Mouse (Mus musculus): ENCODE measurements around the gene Hmox1.

Hmox1 gene

GRCm38 (mm10) chr8:75088989-75089881 lies 4.2 kb upstream of the Hmox1 start:
- DNase-seq (ENCODE audit: low spot score): no peak

- no peak for DNase-seq (ENCODE audit: low spot score)
These were observed 2.5 kb upstream of the Hmox1 start for GRCm38 (mm10) chr8:75090781-75091365.

GRCm38 (mm10) chr8:75102956-75103355 lies 9.5 kb downstream of the Hmox1 start:
- no peak for DNase-seq (ENCODE audit: low spot score)

GRCm38 (mm10) chr8:75103376-75103878 lies 10.0 kb downstream of the Hmox1 start:
- no peak for DNase-seq (ENCODE audit: low spot score)

GRCm38 (mm10) chr8:75108527-75109235 lies 15.3 kb downstream of the Hmox1 start:
- DNase-seq (ENCODE audit: low spot score): peak; percentile 83

GRCm38 (mm10) chr8:75109236-75109967 lies 16.0 kb downstream of the Hmox1 start, which contains the start of gene Mcm5:
Gene Mcm5 (plus strand): TSS chr8:75109569.
- peak; percentile 98 for DNase-seq (ENCODE audit: low spot score)

GRCm38 (mm10) chr8:75110093-75110492 lies 16.7 kb downstream of the Hmox1 start:
- DNase-seq (ENCODE audit: low spot score): no peak

GRCm38 (mm10) chr8:75118505-75118904 lies 25.1 kb downstream of the Hmox1 start:
- no peak for DNase-seq (ENCODE audit: low spot score)

GRCm38 (mm10) chr8:75119287-75119686 lies 25.9 kb downstream of the Hmox1 start:
- no peak for DNase-seq (ENCODE audit: low spot score)

- DNase-seq (ENCODE audit: low spot score): no peak
These were observed 26.3 kb downstream of the Hmox1 start for GRCm38 (mm10) chr8:75119747-75120146.

GRCm38 (mm10) chr8:75127406-75127805 lies 34.0 kb downstream of the Hmox1 start:
- DNase-seq (ENCODE audit: low spot score): no peak

GRCm38 (mm10) chr8:75132485-75132884 lies 39.1 kb downstream of the Hmox1 start:
- DNase-seq (ENCODE audit: low spot score): no peak

- no peak for DNase-seq (ENCODE audit: low spot score)
These were observed 40.0 kb downstream of the Hmox1 start for GRCm38 (mm10) chr8:75133399-75133798.

GRCm38 (mm10) chr8:75134603-75135391 lies 41.4 kb downstream of the Hmox1 start:
- no peak for DNase-seq (ENCODE audit: low spot score)

GRCm38 (mm10) chr8:75135756-75136155 lies 42.3 kb downstream of the Hmox1 start:
- DNase-seq (ENCODE audit: low spot score): no peak

GRCm38 (mm10) chr8:75136256-75136655 lies 42.8 kb downstream of the Hmox1 start:
- DNase-seq (ENCODE audit: low spot score): no peak

GRCm38 (mm10) chr8:75137536-75137935 lies 44.1 kb downstream of the Hmox1 start:
- DNase-seq (ENCODE audit: low spot score): no peak

Data from T-cell, adult 2 months (primary cell).